Mouse (Mus musculus): ENCODE results near the gene Dusp15.

Dusp15 gene

GRCm38 (mm10) chr2:152904127-152904643 lies 47.3 kb downstream of the Dusp15 start:
- DNase-seq: no peak

- no peak for DNase-seq
These were observed 47.9 kb downstream of the Dusp15 start for GRCm38 (mm10) chr2:152903586-152903985.

- DNase-seq: no peak
These were observed 48.8 kb downstream of the Dusp15 start for GRCm38 (mm10) chr2:152902658-152903057.

- no peak for DNase-seq
These were observed 50.2 kb downstream of the Dusp15 start for GRCm38 (mm10) chr2:152901296-152901695.

- DNase-seq: no peak
These were observed 52.5 kb downstream of the Dusp15 start for GRCm38 (mm10) chr2:152899011-152899410.

- DNase-seq: no peak
These were observed 54.6 kb downstream of the Dusp15 start for GRCm38 (mm10) chr2:152896926-152897325.

GRCm38 (mm10) chr2:152895834-152896233 lies 55.7 kb downstream of the Dusp15 start:
- no peak for DNase-seq

All from right cerebral cortex, postnatal 25 days (tissue).